Mouse (Mus musculus): Measurements from ENCODE around the gene Aprt.

Gene Aprt

GRCm38 (mm10) chr8:122558671-122559349 lies 17.9 kb downstream of the Aprt start:
- DNase-seq = peak; percentile 47

- peak; percentile 71 for DNase-seq
Measured at GRCm38 (mm10) chr8:122557248-122558038, 19.3 kb downstream of the Aprt start.

- no peak for DNase-seq
Measured at GRCm38 (mm10) chr8:122556030-122557009, 20.4 kb downstream of the Aprt start.

- DNase-seq = peak; percentile 70
Measured at GRCm38 (mm10) chr8:122554786-122555185, 21.9 kb downstream of the Aprt start.

- DNase-seq = peak; percentile 60
Measured at GRCm38 (mm10) chr8:122551265-122552051, 25.3 kb downstream of the Aprt start, which contains the start of gene Piezo1. TSS of gene Piezo1 (minus strand) at chr8:122551329.

- DNase-seq = no peak
Measured at GRCm38 (mm10) chr8:122550995-122551264, 25.8 kb downstream of the Aprt start.

- no peak for DNase-seq
Measured at GRCm38 (mm10) chr8:122550234-122550994, 26.3 kb downstream of the Aprt start.

GRCm38 (mm10) chr8:122548891-122549439 lies 27.7 kb downstream of the Aprt start:
- no peak for DNase-seq

- no peak for DNase-seq
Measured at GRCm38 (mm10) chr8:122548331-122548730, 28.4 kb downstream of the Aprt start.

GRCm38 (mm10) chr8:122547815-122548214 lies 28.9 kb downstream of the Aprt start:
- no peak for DNase-seq

- DNase-seq = no peak
Measured at GRCm38 (mm10) chr8:122546811-122547453, 29.8 kb downstream of the Aprt start.

GRCm38 (mm10) chr8:122546066-122546755 lies 30.5 kb downstream of the Aprt start:
- no peak for DNase-seq

- no peak for DNase-seq
Measured at GRCm38 (mm10) chr8:122544138-122544537, 32.6 kb downstream of the Aprt start.

- no peak for DNase-seq
Measured at GRCm38 (mm10) chr8:122538310-122539076, 38.2 kb downstream of the Aprt start.

- DNase-seq = no peak
Measured at GRCm38 (mm10) chr8:122537812-122538211, 38.9 kb downstream of the Aprt start.

GRCm38 (mm10) chr8:122537033-122537432 lies 39.7 kb downstream of the Aprt start:
- no peak for DNase-seq

GRCm38 (mm10) chr8:122531312-122531711 lies 45.4 kb downstream of the Aprt start:
- no peak for DNase-seq

GRCm38 (mm10) chr8:122529159-122529558 lies 47.5 kb downstream of the Aprt start:
- DNase-seq = no peak

GRCm38 (mm10) chr8:122527937-122528336 lies 48.8 kb downstream of the Aprt start:
- DNase-seq = no peak

Measured in cerebellum, adult 9-11 months (tissue).